22 mouse cellular contexts compared by ENCODE assay signal in genomic region chr2:120055923-120056322, GRCm38 (mm10). TPM values are rescaled to one million over a fixed set of nuclear protein-coding genes. Genes with fewer than 3 reads are reported as not detected.
"Had no signal": no experiment of that assay in that cellular context is flagged by ENCODE, and none has a peak within 500 bp of the region (broad histone marks: within the 10 kb centered on the region; RNA-seq: fewer than 3 reads in every experiment).

No protein-coding gene starts in this region.

- DNase-seq: kidney, adult 2 months; kidney, postnatal 25 days; layer of hippocampus, postnatal 36 days; liver, postnatal 0 days; lung, embryonic 14.5 days; right cerebral cortex, adult 18-20 months; right cerebral cortex, postnatal 14 days; right cerebral cortex, postnatal 4 days; thymus, adult 18-20 months; thymus, postnatal 36 days had no signal

- ATAC-seq: liver, postnatal 0 days; lung, postnatal 0 days; midbrain, embryonic 13.5 days; midbrain, embryonic 16.5 days had no signal

- H3K4me2 ChIP-seq: limb, embryonic 12.5 days; limb, embryonic 15.5 days; liver, embryonic 11.5 days; lung, embryonic 14.5 days; midbrain, embryonic 13.5 days had no signal

- H3K9ac ChIP-seq: limb, embryonic 12.5 days; limb, embryonic 15.5 days; liver, embryonic 14.5 days; liver, postnatal 0 days; lung, embryonic 14.5 days; midbrain, embryonic 13.5 days had no signal

- H3K27me3 ChIP-seq: limb, embryonic 12.5 days; limb, embryonic 15.5 days; midbrain, embryonic 13.5 days had no signal

- H3K4me3 ChIP-seq: layer of hippocampus, adult 2 months; left cerebral cortex, adult 2 months; limb, embryonic 12.5 days; limb, embryonic 15.5 days; midbrain, embryonic 13.5 days had no signal

- H3K9me3 ChIP-seq: limb, embryonic 12.5 days; limb, embryonic 15.5 days; midbrain, embryonic 13.5 days had no signal

- H3K36me3 ChIP-seq: limb, embryonic 12.5 days; limb, embryonic 15.5 days; midbrain, embryonic 13.5 days had no signal

- H3K4me1 ChIP-seq: midbrain, embryonic 13.5 days had no signal

- H3K27ac ChIP-seq: kidney, postnatal 0 days; layer of hippocampus, adult 2 months; left cerebral cortex, adult 2 months; limb, embryonic 12.5 days; limb, embryonic 15.5 days; liver, embryonic 14.5 days; macrophage; midbrain, embryonic 13.5 days; stomach, postnatal 0 days had no signal

RNA-seq across cellular contexts. Expression of gene Gm28042, which starts 28.6 kb away (rescaled TPM):
- polyA plus RNA-seq: macrophage had no signal
